Mouse (Mus musculus): ENCODE data around the gene 4933402N03Rik. TPM values are rescaled to one million over a fixed set of nuclear protein-coding genes. Genes with fewer than 3 reads are reported as not detected.
A peak's percentile ranks its signal among the peaks of the same experiment; 100 is the strongest.

Gene 4933402N03Rik
- polyA plus RNA-seq, 1 experiment from 2014 or later = not detected

DNA sequence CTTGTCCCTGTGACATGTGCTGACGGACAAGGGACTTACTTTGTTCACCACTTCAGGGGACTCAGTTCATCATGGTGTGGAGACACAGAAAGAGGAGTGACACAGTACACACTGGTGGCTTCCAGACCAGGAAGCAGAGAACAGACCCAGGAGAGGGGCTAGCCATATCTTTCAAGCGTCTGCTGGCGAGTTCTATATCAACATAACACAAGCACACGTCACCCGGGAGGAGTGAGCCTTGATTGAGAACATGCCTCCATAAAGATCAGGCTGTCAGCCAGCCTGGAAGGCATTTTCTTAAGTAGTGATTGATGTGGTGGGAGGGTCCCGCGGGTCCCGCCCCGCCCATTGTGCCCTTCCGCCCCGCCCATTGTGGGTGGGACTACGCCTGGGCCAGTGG lies 16.1 kb downstream of the 4933402N03Rik start:
- no peaks in the 10 kb centered on the region for H3K9me3 ChIP-seq (ENCODE audit: control insufficient read depth, low read length)
- H3K9ac ChIP-seq (ENCODE audit: low read length) = no peak overlapping the region
- H3K4me2 ChIP-seq (replicated peaks; ENCODE audit: low read depth) = no peak overlapping the region
- no peaks in the 10 kb centered on the region for H3K4me1 ChIP-seq (replicated peaks; ENCODE audit: control insufficient read depth, insufficient read depth)
- no peak overlapping the region for H3K27ac ChIP-seq (replicated peaks)
- no peak for ATAC-seq (ENCODE audit: low FRiP score, low TSS enrichment)
- TF ChIP-seq CTCF (IDR thresholded peaks at IDR 0.05; ENCODE audit: low read depth) (no peak), EP300 (optimal IDR thresholded peaks at IDR 0.05) (no peak)
- H3K36me3 ChIP-seq (ENCODE audit: control insufficient read depth, insufficient read depth, low read length) = no peaks in the 10 kb centered on the region
- peak; percentile 18 for DNase-seq (ENCODE audit: low spot score)
- WGBS = 51% methylated on average over 12 of the region's 12 CpGs
- H3K4me3 ChIP-seq (ENCODE audit: low read depth, low read length) = no peak overlapping the region
- no peaks in the 10 kb centered on the region for H3K27me3 ChIP-seq (ENCODE audit: control insufficient read depth, insufficient read depth, low read length)

DNA sequence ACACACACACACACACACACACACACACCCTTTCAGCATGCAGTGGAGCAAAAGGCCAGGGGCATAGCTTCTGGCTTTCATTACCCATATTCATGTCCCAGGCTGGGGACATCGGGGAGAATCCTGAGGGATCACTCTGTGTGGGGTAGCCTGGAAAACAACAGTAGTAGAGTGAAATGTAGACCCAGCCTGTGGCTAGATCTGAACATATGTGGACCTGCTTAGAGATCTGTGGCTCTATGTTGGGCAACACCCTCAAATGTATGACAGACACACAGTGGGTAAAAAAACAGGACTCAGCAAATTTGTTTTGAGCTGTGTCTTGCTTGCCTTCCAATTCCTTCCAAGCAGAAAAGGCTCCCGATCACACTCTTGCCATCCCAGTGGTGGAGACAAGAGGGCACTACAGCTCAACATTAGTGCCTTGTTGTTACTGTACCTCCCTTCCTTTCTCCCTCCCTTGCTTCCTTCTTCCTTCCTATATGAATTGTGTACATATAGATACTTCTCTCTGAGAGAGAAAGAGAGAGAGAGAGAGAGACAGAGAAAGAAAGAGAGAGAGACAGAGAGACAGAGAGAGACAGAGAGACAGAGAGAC lies 23.8 kb downstream of the 4933402N03Rik start:
- Histone ChIP-seq H3K4me2 (replicated peaks; ENCODE audit: low read depth) (no peak overlapping the region), H3K36me3 (ENCODE audit: control insufficient read depth, insufficient read depth, low read length) (no peaks in the 10 kb centered on the region), H3K4me3 (ENCODE audit: low read depth, low read length) (no peak overlapping the region), H3K27me3 (ENCODE audit: control insufficient read depth, insufficient read depth, low read length) (no peaks in the 10 kb centered on the region), H3K9me3 (ENCODE audit: control insufficient read depth, low read length) (no peaks in the 10 kb centered on the region), H3K4me1 (replicated peaks; ENCODE audit: control insufficient read depth, insufficient read depth) (no peaks in the 10 kb centered on the region), H3K27ac (replicated peaks) (no peak overlapping the region), H3K9ac (ENCODE audit: low read length) (no peak overlapping the region)
- DNase-seq (ENCODE audit: low spot score) (no peak), ATAC-seq (ENCODE audit: low FRiP score, low TSS enrichment) (peak; percentile 61)
- WGBS = 91% methylated on average over 2 of the region's 2 CpGs
- TF ChIP-seq EP300 (optimal IDR thresholded peaks at IDR 0.05) (no peak), CTCF (IDR thresholded peaks at IDR 0.05; ENCODE audit: low read depth) (peak; percentile 21; the same call in 1 of the 2 replicates)

DNA sequence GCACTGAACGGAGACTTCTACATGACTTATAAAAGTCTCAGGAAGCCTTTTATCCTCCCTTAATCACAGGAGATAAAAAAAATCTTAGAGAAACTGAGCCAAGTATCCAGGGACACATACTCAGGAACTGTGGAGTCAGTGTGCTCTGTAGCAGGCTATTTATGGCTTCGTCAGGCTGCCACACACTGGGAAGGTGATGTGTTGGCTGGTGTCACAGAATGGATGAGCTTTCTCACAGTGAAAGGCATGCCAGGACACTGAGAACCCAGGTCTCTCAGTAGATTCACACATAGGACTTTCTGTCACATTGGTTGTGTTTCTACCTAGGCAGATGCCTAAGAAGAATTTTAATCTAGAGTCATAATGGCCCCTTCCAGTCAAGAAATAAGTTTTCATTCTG lies 31.7 kb downstream of the 4933402N03Rik start:
- Histone ChIP-seq H3K4me2 (replicated peaks; ENCODE audit: low read depth) (no peak overlapping the region), H3K27ac (replicated peaks) (no peak overlapping the region), H3K9ac (ENCODE audit: low read length) (no peak overlapping the region), H3K4me1 (replicated peaks; ENCODE audit: control insufficient read depth, insufficient read depth) (no peaks in the 10 kb centered on the region), H3K9me3 (ENCODE audit: control insufficient read depth, low read length) (no peaks in the 10 kb centered on the region), H3K36me3 (ENCODE audit: control insufficient read depth, insufficient read depth, low read length) (no peaks in the 10 kb centered on the region), H3K27me3 (ENCODE audit: control insufficient read depth, insufficient read depth, low read length) (no peaks in the 10 kb centered on the region), H3K4me3 (ENCODE audit: low read depth, low read length) (no peak overlapping the region)
- no peak for TF ChIP-seq CTCF (IDR thresholded peaks at IDR 0.05; ENCODE audit: low read depth)
- TF ChIP-seq EP300 (optimal IDR thresholded peaks at IDR 0.05) = no peak
- 69% methylated on average over 2 of the region's 2 CpGs for WGBS
- ATAC-seq (ENCODE audit: low FRiP score, low TSS enrichment) (no peak), DNase-seq (ENCODE audit: low spot score) (no peak)

DNA sequence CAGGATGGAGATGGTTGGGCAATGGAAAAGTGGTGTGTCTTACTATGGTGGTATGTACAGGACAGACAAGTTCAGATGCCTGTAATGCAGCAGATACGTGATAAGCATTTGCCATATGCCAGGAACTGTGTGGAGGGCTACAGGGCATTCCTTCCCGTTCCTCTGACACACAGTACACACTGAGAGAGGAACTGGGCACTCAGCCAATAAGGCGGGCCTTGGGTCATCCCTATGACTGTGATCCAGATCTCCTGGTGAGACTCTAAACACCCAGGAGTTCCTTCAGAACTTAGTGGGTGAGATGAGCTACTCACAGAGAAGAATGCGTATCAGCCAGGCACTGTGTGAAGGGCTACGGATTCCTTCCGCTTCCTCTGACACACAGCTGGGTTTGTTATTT lies 32.4 kb downstream of the 4933402N03Rik start:
- ATAC-seq (ENCODE audit: low FRiP score, low TSS enrichment) (peak; percentile 41; the same call in 1 of the 2 replicates), DNase-seq (ENCODE audit: low spot score) (peak; percentile 18)
- Histone ChIP-seq H3K27ac (replicated peaks) (no peak overlapping the region), H3K4me1 (replicated peaks; ENCODE audit: control insufficient read depth, insufficient read depth) (no peaks in the 10 kb centered on the region), H3K9ac (ENCODE audit: low read length) (no peak overlapping the region), H3K27me3 (ENCODE audit: control insufficient read depth, insufficient read depth, low read length) (no peaks in the 10 kb centered on the region), H3K4me3 (ENCODE audit: low read depth, low read length) (no peak overlapping the region), H3K9me3 (ENCODE audit: control insufficient read depth, low read length) (no peaks in the 10 kb centered on the region), H3K36me3 (ENCODE audit: control insufficient read depth, insufficient read depth, low read length) (no peaks in the 10 kb centered on the region), H3K4me2 (replicated peaks; ENCODE audit: low read depth) (no peak overlapping the region)
- 46% methylated on average over 6 of the region's 6 CpGs for WGBS
- no peak for TF ChIP-seq CTCF (IDR thresholded peaks at IDR 0.05; ENCODE audit: low read depth)
- no peak for TF ChIP-seq EP300 (optimal IDR thresholded peaks at IDR 0.05)

DNA sequence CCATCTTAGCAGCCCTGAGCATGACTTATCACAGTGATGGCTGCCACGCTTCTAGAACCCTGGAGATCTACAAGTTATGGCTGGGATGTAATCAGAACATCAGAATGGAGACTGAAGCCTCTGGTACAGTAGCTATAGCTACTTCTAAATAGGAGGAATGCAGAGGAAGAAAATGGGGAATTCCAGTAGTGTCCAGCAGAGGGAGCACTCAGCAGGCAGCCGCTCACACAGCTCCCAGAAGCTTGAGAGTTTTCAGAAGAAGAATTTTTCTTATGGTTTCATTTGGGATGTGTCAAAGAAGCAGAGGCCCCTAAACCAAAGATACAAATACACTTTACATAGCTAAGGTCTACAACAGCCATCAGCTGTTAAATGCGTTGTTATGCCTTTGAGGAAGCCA lies 33.6 kb downstream of the 4933402N03Rik start:
- Histone ChIP-seq H3K27me3 (ENCODE audit: control insufficient read depth, insufficient read depth, low read length) (no peaks in the 10 kb centered on the region), H3K4me2 (replicated peaks; ENCODE audit: low read depth) (no peak overlapping the region), H3K4me1 (replicated peaks; ENCODE audit: control insufficient read depth, insufficient read depth) (no peaks in the 10 kb centered on the region), H3K9ac (ENCODE audit: low read length) (no peak overlapping the region), H3K27ac (replicated peaks) (no peak overlapping the region), H3K4me3 (ENCODE audit: low read depth, low read length) (no peak overlapping the region), H3K9me3 (ENCODE audit: control insufficient read depth, low read length) (no peaks in the 10 kb centered on the region), H3K36me3 (ENCODE audit: control insufficient read depth, insufficient read depth, low read length) (no peaks in the 10 kb centered on the region)
- DNase-seq (ENCODE audit: low spot score) (peak; percentile 55), ATAC-seq (ENCODE audit: low FRiP score, low TSS enrichment) (no peak)
- TF ChIP-seq EP300 (optimal IDR thresholded peaks at IDR 0.05) (no peak), CTCF (IDR thresholded peaks at IDR 0.05; ENCODE audit: low read depth) (peak; percentile 85)
- WGBS = 34% methylated on average over 3 of the region's 3 CpGs

Other genes with a start within 250 kb of the 4933402N03Rik start
- gene Htra1, start 210.2 kb downstream of the 4933402N03Rik start, polyA plus RNA-seq (2015; fragmentation: Nextera tagmentation; extraction: Ambion mirVana) = 48.6 and 51.6 TPM in 2 replicates
- 167 and 174 TPM in 2 replicates for gene Dmbt1, start 114.3 kb downstream of the 4933402N03Rik start, polyA plus RNA-seq (2015; fragmentation: Nextera tagmentation; extraction: Ambion mirVana)
- 0.06 TPM in 1 of 2 replicates, not detected in the other for gene 5430419D17Rik, start 28.1 kb upstream of the 4933402N03Rik start, polyA plus RNA-seq (2015; fragmentation: Nextera tagmentation; extraction: Ambion mirVana)
- gene Cuzd1, start 176.0 kb upstream of the 4933402N03Rik start, polyA plus RNA-seq (2015; fragmentation: Nextera tagmentation; extraction: Ambion mirVana) = 0.06 and 0.10 TPM in 2 replicates
- gene Fam24b, start 183.2 kb upstream of the 4933402N03Rik start, polyA plus RNA-seq (2015; fragmentation: Nextera tagmentation; extraction: Ambion mirVana) = not detected in 2 replicates
- gene Fam24a, start 187.6 kb upstream of the 4933402N03Rik start, polyA plus RNA-seq (2015; fragmentation: Nextera tagmentation; extraction: Ambion mirVana) = not detected in 2 replicates
- gene 2310057M21Rik, start 216.4 kb upstream of the 4933402N03Rik start, polyA plus RNA-seq (2015; fragmentation: Nextera tagmentation; extraction: Ambion mirVana) = 11.5 and 12.8 TPM in 2 replicates
- gene Pstk, start 224.8 kb upstream of the 4933402N03Rik start, polyA plus RNA-seq (2015; fragmentation: Nextera tagmentation; extraction: Ambion mirVana) = 50.0 and 52.2 TPM in 2 replicates